ENCODE assay signal across 23 mouse cellular contexts in the genomic region with DNA sequence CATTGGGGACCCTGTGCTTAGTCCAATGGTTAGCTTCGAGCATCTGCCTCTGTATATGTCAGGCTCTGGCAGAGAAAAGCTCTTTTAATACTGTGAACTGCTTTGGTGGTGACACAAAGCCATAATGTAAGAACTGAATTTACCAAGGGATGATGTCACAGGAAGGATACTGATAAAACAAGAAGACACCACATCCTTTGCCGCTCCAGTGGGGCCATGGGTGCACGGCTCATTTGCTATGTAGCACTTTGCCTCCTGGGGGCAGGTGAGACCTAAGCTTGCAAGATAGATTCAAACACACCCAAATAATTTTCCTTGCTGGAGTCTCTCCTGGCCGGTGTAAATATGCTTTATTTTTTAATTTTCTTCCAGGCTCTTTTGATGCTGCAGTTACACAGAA.
DNase-seq lines count a peak whose midpoint lies in the region.
"Had no signal": no experiment of that assay in that cellular context is flagged by ENCODE, and none has a peak within 500 bp of the region (broad histone marks: within the 10 kb centered on the region; RNA-seq: fewer than 3 reads in every experiment).

No protein-coding gene starts in this region.

- peaks cover 4% of the 10 kb centered on the region for H3K36me3 ChIP-seq in megakaryocyte, embryonic 14.5 days (replicated peaks; ENCODE audit: low read length)
- H3K36me3 ChIP-seq: embryonic facial prominence, embryonic 13.5 days; heart, embryonic 13.5 days; hindbrain, embryonic 15.5 days; limb, embryonic 15.5 days; midbrain, embryonic 13.5 days had no signal

- peak overlapping the region; percentile 70 for H3K4me3 ChIP-seq in megakaryocyte, embryonic 14.5 days (replicated peaks)
- H3K4me3 ChIP-seq: embryonic facial prominence, embryonic 13.5 days; heart, embryonic 13.5 days; hindbrain, embryonic 15.5 days; limb, embryonic 15.5 days; midbrain, embryonic 13.5 days; myocyte had no signal

- H3K9me3 ChIP-seq in megakaryocyte, embryonic 14.5 days = peaks cover 6% of the 10 kb centered on the region
- H3K9me3 ChIP-seq: embryonic facial prominence, embryonic 13.5 days; heart, embryonic 13.5 days; hindbrain, embryonic 15.5 days; midbrain, embryonic 13.5 days had no signal

- DNase-seq in CD4-positive helper T cell, adult 2 months (ENCODE audit: low read depth, low spot score) = peak; percentile 79
- peak; percentile 78 for DNase-seq in T-cell, adult 2 months (ENCODE audit: low spot score)
- peak; percentile 45 to 51 for DNase-seq in thymus, postnatal 10 days (ENCODE audit: low spot score in 2 of 2)
- DNase-seq in frontal cortex, adult 2 months (ENCODE audit: extremely low spot score in 1 of 2, low spot score in 1 of 2) = no peak
- DNase-seq in adrenal gland, adult (ENCODE audit: inconsistent age in 2 of 2, low spot score in 1 of 2) = no peak
- DNase-seq in lung, postnatal 10 days = no peak
- DNase-seq: adrenal gland, postnatal 36 days; cerebellum, adult 8-10 months; forebrain, postnatal 0 days; gastrocnemius, postnatal 36 days; heart, postnatal 36 days; kidney, adult 9 months; kidney, postnatal 4 days; liver, postnatal 0 days; lung, postnatal 36 days; right cerebral cortex, adult 18-20 months had no signal

- peaks cover 37% of the 10 kb centered on the region for H3K4me1 ChIP-seq in megakaryocyte, embryonic 14.5 days
- H3K4me1 ChIP-seq: embryonic facial prominence, embryonic 13.5 days; heart, embryonic 13.5 days; hindbrain, embryonic 15.5 days; limb, embryonic 15.5 days; midbrain, embryonic 13.5 days had no signal

- H3K27me3 ChIP-seq in megakaryocyte, embryonic 14.5 days (replicated peaks) = no peaks in the 10 kb centered on the region
- H3K27me3 ChIP-seq: embryonic facial prominence, embryonic 13.5 days; heart, embryonic 13.5 days; hindbrain, embryonic 15.5 days; limb, embryonic 15.5 days; midbrain, embryonic 13.5 days had no signal

Comparison
In these comparisons a context has a peak if more than half of its experiments do, and no peak if none do; other contexts are left out.
1. DNase-seq: peak in CD4-positive helper T cell, adult 2 months (single experiment), T-cell, adult 2 months (single experiment) and thymus, postnatal 10 days (2 of 2); none in frontal cortex, adult 2 months (0 of 2), adrenal gland, adult (0 of 2) and lung, postnatal 10 days (single experiment).